Mouse (Mus musculus) heart, postnatal 36 days (tissue): ENCODE data around the gene Palm2. TPM values are rescaled to one million over a fixed set of nuclear protein-coding genes. Genes with fewer than 3 reads are reported as not detected.

Experiments
- DNase-seq, 2 experiments: peaks; one replicate each; pipeline ENCODE4 v3.0.0; 2021 to 2022
- intact Hi-C: fragments of 180-260 bp; cut with DNase I; formaldehyde crosslinking; loops from one replicate; pipeline ENCODE4 v1.15.1; 2025
- total RNA-seq, 2 experiments: library from RNA; stranded (reverse); gene quantifications; 2 replicates each; pipeline ENCODE4 v1.2.3; 2021

Gene Palm2
- total RNA-seq, 2 experiments from 2014 or later = 4.9 to 14.8 TPM

DNA sequence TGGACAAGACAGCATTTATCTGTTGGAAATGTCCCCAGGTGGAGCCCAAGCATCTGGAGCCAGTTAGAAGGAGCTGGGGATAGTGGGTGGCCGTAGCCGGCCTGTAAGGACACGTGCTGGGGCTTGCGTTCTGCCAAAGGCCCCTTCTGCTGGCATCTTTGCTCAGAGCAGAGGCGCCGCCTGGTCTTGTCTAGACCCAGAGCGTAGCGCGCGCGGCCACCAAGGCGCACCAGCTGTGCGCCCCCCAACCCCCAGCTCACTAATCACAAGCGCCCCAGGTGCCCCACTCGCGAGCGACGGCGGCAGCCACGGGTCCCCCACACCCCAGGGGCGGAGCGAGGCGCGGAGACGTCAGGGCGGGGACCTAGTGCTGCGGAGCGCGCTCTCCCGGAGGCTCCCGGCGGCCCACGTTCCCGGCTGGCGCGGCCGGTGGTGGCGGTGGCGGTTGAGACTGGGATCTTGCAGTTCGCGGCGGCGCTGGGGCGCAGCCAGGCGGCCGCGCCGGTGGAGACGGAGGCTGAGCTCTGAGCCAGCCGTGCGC lies 133.7 kb downstream of the Palm2 start, which contains the start of gene Pakap:
TSS of gene Pakap (plus strand) at position 514 of the 541 bp plus-strand sequence.
- intact Hi-C loops = loop anchor here (2.0 kb wide), 1 partner anchor 39 kb away; no protein-coding TSS in a partner anchor
- peak; percentile 72 to 76 for DNase-seq

DNA sequence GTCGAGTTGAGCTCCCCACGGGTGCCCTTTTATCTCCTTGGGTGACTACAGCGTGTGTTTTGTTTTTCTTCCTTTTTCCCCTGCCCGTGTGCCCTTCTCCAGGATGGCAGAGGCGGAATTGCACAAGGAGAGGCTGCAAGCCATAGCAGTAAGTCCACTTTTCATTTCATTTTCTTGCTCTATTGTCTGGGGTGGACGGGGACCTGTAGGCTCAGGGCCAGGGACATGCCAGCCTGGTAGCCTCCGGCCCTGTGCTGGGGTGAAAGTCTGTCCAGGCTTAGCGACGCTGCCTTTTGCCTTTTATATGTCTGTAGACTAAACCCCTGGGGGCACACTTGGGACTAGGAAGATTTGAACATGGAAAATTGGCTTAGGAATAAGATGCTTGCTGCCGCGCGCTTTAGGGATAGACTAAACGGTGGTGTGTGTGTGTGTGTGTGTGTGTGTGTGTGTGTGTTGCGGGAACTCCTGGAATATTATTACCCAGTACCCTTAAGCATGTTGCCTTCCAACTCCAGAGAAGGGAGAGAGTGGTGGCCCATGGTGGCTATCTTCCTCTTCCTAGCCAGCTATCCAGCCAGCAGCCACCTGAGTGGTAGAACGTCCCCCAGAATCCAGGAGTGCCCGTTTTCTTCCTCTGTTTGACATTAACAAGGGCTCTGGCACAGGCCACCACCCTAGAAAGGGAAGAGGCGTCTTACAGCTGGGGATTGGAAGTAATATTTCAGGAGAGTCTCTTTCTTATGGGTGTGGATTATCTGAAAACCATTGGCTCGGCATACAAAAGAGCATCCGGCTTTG lies 134.4 kb downstream of the Palm2 start:
- peak; percentile 16 to 42 for DNase-seq
- intact Hi-C loops = loop anchor here (2.0 kb wide), 1 partner anchor 38 kb away; no protein-coding TSS in a partner anchor

DNA sequence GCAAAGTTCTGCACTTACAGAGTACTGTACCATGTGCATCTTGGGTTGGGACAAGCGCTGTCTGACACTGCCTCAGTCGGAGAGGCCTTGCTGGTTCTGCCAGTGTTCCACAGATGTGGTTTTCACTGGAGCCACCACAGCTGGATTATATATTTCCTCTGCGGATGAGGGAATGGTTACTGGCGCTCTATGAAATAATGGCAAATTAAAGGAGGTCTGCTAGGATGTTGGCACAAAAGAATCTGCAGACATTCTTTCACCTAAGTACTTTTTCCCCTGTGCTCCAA lies 135.0 kb downstream of the Palm2 start:
- DNase-seq = no peak
- intact Hi-C loops = loop anchor here (2.0 kb wide), 1 partner anchor 38 kb away; no protein-coding TSS in a partner anchor

DNA sequence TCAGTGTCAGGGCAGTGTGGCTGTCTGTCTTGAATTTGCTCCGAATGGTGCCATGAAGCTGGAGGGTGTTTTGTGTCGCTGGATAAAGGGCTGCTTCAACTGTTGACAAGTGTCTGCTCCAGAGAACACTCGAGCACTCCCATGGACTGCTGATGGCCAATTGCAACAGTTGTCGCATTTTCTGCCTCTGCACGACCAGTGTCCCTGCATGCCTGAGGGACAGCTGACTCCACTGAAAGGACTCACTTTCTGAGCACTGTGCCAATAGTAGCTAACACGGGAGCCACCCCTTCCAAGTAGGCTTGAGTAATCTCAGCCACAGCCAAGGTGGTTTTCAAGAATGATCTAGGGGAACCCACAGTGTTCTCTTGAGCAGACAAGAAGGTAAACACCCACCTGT lies 135.7 kb downstream of the Palm2 start:
- intact Hi-C loops = loop anchor here (2.0 kb wide), 1 partner anchor 37 kb away; no protein-coding TSS in a partner anchor
- peak; percentile 18 to 34 for DNase-seq

DNA sequence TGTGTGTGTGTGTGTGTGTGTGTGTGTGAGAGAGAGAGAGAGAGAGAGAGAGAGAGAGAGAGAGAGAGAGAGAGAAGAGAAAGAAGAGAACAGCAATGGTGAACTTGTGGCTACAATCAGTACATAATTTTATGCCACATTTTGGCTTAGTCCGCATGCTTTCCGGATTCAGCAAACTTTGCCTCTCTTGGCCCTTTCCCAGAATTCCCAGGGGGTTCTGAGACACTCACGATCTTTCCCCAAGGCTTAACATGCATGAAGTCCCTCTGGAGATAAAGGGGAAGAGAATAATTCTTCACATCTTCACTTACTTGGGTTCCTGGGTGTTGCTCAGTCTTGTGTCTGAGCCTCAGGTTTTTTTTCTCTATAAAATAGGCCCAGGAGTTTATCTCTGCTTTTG lies 136.2 kb downstream of the Palm2 start:
- intact Hi-C loops = no loop called here
- no peak for DNase-seq

GRCm38 (mm10) chr4:57574181-57574580 lies 140.1 kb downstream of the Palm2 start:
- DNase-seq = no peak
- intact Hi-C loops = no loop called here

DNA sequence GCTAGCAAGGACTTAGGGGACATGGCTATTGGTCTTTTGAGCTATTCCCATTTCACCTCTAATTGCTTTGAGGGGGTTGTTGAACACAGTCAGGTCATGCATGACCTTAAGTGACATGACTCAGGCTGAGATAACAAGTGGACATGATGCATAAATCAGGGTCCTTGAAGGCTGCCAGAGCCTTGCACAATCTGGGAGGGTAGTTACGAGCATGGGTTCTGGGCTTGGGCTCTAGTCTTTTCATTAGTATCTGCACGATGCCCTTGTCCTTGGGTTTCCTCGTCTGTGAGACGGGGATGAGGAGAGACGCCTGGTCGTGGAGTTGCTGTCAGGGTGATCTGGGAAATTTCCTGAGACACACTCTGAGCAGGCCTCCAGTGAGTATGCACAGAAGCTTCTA lies 140.6 kb downstream of the Palm2 start:
- intact Hi-C loops = no loop called here
- DNase-seq = no peak

DNA sequence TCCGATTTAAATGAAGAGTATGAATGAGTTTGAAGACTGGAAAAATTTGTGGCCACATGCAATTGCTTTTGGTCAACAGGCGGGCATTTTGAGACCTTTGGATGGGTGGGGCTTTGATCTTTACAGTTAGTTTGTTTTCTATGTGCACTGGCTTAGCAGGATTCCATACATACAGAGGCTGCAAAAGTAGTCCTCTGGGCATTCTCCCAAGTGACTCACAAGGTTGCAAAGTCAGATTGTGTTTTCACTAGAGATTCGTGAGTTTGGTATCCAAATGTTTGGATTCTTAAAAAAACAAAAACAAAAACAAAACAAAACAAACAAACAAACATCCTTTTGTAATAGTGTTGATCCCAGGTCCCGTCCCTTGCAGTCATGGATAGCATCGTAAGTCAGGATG lies 141.6 kb downstream of the Palm2 start:
- intact Hi-C loops = no loop called here
- DNase-seq = no peak

GRCm38 (mm10) chr4:57576095-57576494 lies 142.0 kb downstream of the Palm2 start:
- intact Hi-C loops = no loop called here
- no peak for DNase-seq

GRCm38 (mm10) chr4:57579683-57580082 lies 145.6 kb downstream of the Palm2 start:
- intact Hi-C loops = no loop called here
- DNase-seq = no peak

DNA sequence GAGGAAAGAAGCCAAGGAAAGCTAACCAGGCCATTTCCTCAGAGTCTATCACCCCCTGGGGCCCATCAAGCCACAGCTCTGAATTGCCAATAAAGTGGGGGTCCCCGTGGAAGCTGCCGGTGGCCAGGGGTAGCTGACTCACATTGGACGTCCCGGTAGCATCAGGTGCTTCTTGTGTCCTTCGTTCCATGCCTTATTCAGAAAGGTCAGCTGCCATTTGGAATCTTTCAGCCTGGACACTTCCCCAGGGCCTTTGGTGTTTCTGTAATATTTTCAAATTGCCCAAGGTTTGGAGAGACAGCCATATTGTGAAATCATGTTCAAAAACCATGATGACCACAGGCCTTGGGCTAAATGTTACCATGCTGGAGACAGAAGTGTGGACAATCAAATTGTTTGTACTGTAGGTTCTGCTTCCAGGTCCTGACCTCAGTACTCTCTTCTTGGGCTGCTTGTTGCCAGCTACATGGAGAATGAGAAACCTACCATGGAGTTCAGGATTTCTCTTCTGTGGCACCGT lies 151.3 kb downstream of the Palm2 start:
- intact Hi-C loops = no loop called here
- no peak for DNase-seq

GRCm38 (mm10) chr4:57586933-57587658 lies 153.0 kb downstream of the Palm2 start:
- no peak for DNase-seq

DNA sequence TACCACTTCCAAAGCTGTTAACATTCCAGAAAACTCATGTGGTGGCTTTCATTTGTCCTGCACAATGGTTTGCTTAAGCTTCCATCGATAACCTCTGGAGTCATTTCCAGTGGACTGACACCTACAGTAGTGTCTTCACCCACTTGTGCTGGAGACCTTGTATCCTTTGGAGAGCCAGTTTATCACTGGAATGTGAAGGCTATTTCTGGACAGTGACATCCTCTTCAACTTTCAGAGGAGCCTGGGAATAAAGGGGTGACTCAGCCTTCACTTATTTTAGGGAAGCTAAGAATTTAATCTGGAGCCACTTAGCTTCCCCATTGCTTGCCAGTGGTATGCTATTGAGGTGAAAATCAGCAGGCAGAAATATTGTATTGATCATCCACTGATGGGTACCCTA lies 154.3 kb downstream of the Palm2 start:
- no peak for DNase-seq
- intact Hi-C loops = no loop called here

More at GRCm38 (mm10) chr4:57586933-57587658, 153.0 kb downstream of the Palm2 start:
- intact Hi-C loops = no loop called here

- DNase-seq = no peak
- intact Hi-C loops = no loop called here
These were observed 158.7 kb downstream of the Palm2 start for GRCm38 (mm10) chr4:57592751-57593150.

GRCm38 (mm10) chr4:57599946-57600345 lies 165.9 kb downstream of the Palm2 start:
- intact Hi-C loops = no loop called here
- DNase-seq = no peak

- DNase-seq = peak in 1 of 2 experiments; percentile 14
- intact Hi-C loops = no loop called here
These were observed 166.8 kb downstream of the Palm2 start for GRCm38 (mm10) chr4:57600685-57601457.

- intact Hi-C loops = no loop called here
- no peak for DNase-seq
These were observed 167.4 kb downstream of the Palm2 start for GRCm38 (mm10) chr4:57601458-57601835.

GRCm38 (mm10) chr4:57601903-57602617 lies 168.0 kb downstream of the Palm2 start:
- DNase-seq = no peak
- intact Hi-C loops = no loop called here

GRCm38 (mm10) chr4:57606258-57606657 lies 172.2 kb downstream of the Palm2 start:
- intact Hi-C loops = loop anchor here (2.0 kb wide), 3 partner anchors 37 to 153 kb away; partner anchors contain the start of gene Pakap
- DNase-seq = peak in 1 of 2 experiments; percentile 12
